Mouse (Mus musculus): ENCODE data around the gene Msi2. TPM values are rescaled to one million over a fixed set of nuclear protein-coding genes. Genes with fewer than 3 reads are reported as not detected.

Gene Msi2
- total RNA-seq, 1 experiment from 2014 or later, result 97.9 TPM

GRCm38 (mm10) chr11:88299345-88299744, 419.0 kb downstream of the Msi2 start:
- no peak for ATAC-seq (ENCODE audit: extremely low read depth, insufficient number of reproducible peaks, low FRiP score, poor library complexity, severe bottlenecking)

DNA sequence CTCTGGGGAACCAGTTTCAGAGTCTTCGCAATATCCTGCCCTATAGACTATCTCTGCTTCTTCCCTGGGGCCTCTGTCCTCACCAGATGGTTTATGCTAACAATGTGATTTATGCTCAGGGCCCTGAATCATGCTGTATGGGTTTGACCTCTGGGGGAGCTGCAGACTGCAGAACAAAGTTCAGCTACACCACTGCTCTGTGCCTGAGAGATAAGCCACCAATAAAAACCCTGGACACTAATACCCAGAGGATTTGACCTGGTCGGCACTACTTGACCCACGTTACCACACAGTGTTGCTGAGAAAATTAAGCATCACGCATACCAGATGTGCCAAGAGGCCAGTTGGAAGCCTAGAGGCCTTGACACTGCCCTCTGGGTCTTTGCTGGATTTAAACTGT, 420.8 kb downstream of the Msi2 start:
- ATAC-seq (ENCODE audit: extremely low read depth, insufficient number of reproducible peaks, low FRiP score, poor library complexity, severe bottlenecking), result no peak

GRCm38 (mm10) chr11:88295298-88295697, 423.0 kb downstream of the Msi2 start:
- ATAC-seq (ENCODE audit: extremely low read depth, insufficient number of reproducible peaks, low FRiP score, poor library complexity, severe bottlenecking), result no peak

DNA sequence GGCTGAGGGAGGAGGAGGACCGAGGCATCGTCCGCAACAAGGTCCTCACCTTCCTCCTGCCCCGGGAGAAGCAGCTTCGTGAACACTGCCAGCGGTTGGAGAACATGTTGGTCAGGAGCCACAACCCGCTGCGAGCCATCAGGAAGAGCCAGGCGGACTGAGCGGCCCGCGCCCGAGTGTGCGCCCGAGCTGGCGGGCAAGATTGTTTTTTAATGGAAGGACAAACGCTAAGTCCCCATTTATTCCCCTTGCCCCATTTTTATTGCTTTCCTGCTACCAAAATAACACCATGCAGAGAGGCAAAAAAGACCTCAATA, 424.0 kb downstream of the Msi2 start:
- no peak for ATAC-seq (ENCODE audit: extremely low read depth, insufficient number of reproducible peaks, low FRiP score, poor library complexity, severe bottlenecking)

DNA sequence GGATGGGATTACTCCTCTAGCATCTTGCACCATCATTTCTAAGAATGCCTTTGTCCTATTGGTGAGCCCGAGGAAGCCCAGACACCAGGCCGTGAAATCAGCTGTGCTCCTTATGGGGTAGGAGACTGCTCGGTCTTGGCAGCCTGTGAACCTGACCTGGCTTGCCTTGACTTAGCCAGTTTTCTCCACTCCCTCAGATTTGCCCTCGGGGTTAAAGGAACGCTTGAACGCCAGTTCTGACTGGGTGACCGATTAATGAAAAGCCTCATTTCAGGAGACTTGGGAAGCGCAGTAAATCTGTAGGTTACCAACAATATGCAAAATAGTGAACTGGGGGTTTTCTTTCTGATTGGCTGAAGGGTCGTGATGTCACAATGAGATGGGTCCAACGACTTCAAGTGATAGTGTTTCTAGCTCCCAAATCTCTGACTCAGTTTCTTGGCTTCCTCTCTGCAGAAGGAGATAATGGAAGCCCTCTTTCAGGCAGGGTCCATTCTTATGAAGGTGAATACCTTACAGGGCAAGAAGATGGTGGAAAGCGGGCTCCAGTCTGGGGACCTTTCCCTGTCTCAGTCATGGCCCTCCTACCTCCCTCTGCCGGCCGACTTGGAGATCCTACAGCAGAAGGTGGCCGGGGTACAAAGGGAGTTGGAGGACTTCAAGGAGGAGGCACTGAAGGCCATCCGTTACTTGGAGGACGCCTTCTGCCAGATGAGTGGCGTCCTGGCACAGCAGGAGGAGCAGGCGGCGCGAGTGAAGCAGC, 424.5 kb downstream of the Msi2 start, which contains the start of gene Ccdc182:
Ccdc182 (plus strand) TSS at position 428 of the 763 bp plus-strand sequence.
- ATAC-seq (ENCODE audit: extremely low read depth, insufficient number of reproducible peaks, low FRiP score, poor library complexity, severe bottlenecking), result no peak

GRCm38 (mm10) chr11:88291688-88292087, 426.6 kb downstream of the Msi2 start:
- ATAC-seq (ENCODE audit: extremely low read depth, insufficient number of reproducible peaks, low FRiP score, poor library complexity, severe bottlenecking), result no peak

GRCm38 (mm10) chr11:88291245-88291644, 427.1 kb downstream of the Msi2 start:
- no peak for ATAC-seq (ENCODE audit: extremely low read depth, insufficient number of reproducible peaks, low FRiP score, poor library complexity, severe bottlenecking)

Other genes starting within 250 kb of the Msi2 start
- gene Akap1, start 146.1 kb upstream of the Msi2 start, total RNA-seq (2017), result 0.74 TPM in 1 of 2 replicates, not detected in the other
- gene Scpep1, start 237.0 kb upstream of the Msi2 start, total RNA-seq (2017), result 31.9 and 40.1 TPM in 2 replicates
- gene Elobl, start 248.4 kb upstream of the Msi2 start, total RNA-seq (2017), result not detected in 2 replicates

Data from neutrophil, adult 5-6 weeks (primary cell).